Mouse (Mus musculus): ENCODE data around the gene Lgals3bp. TPM values are rescaled to one million over a fixed set of nuclear protein-coding genes. Genes with fewer than 3 reads are reported as not detected.
A peak's percentile ranks its signal among the peaks of the same experiment; 100 is the strongest.

Gene Lgals3bp
- polyA plus RNA-seq, 1 experiment from 2014 or later = 4.4 TPM

- no peak overlapping the region for H3K4me2 ChIP-seq (ENCODE audit: low read length)
- 78% methylated on average over 3 of the region's 3 CpGs for whole genome bisulfite sequencing
- ATAC-seq = no peak
- H3K4me1 ChIP-seq (ENCODE audit: control insufficient read depth, insufficient read depth, low read length) = peaks cover 6% of the 10 kb centered on the region
- no peak overlapping the region for H3K4me3 ChIP-seq (ENCODE audit: low read depth, low read length)
- no peaks in the 10 kb centered on the region for H3K27me3 ChIP-seq (ENCODE audit: control insufficient read depth, insufficient read depth, low read depth, low read length)
- no peak overlapping the region for H3K9ac ChIP-seq (ENCODE audit: low read depth, low read length)
- no peaks in the 10 kb centered on the region for H3K36me3 ChIP-seq (ENCODE audit: control insufficient read depth, insufficient read depth, low read length)
- H3K27ac ChIP-seq (ENCODE audit: low read length) = no peak overlapping the region
- no peaks in the 10 kb centered on the region for H3K9me3 ChIP-seq (replicated peaks; ENCODE audit: control insufficient read depth, low read length, poor library complexity, severe bottlenecking)
Observed at GRCm38 (mm10) chr11:118366108-118366507, 35.8 kb downstream of the Lgals3bp start.

- H3K4me2 ChIP-seq (ENCODE audit: low read length) = no peak overlapping the region
- 77% methylated on average over 7 of the region's 7 CpGs for WGBS
- peaks cover 6% of the 10 kb centered on the region for H3K4me1 ChIP-seq (ENCODE audit: control insufficient read depth, insufficient read depth, low read length)
- no peaks in the 10 kb centered on the region for H3K9me3 ChIP-seq (replicated peaks; ENCODE audit: control insufficient read depth, low read length, poor library complexity, severe bottlenecking)
- H3K9ac ChIP-seq (ENCODE audit: low read depth, low read length) = no peak overlapping the region
- H3K36me3 ChIP-seq (ENCODE audit: control insufficient read depth, insufficient read depth, low read length) = no peaks in the 10 kb centered on the region
- no peak overlapping the region for H3K4me3 ChIP-seq (ENCODE audit: low read depth, low read length)
- no peak for ATAC-seq
- H3K27ac ChIP-seq (ENCODE audit: low read length) = no peak overlapping the region
- H3K27me3 ChIP-seq (ENCODE audit: control insufficient read depth, insufficient read depth, low read depth, low read length) = no peaks in the 10 kb centered on the region
Observed at GRCm38 (mm10) chr11:118365171-118365570, 36.7 kb downstream of the Lgals3bp start.

- Histone ChIP-seq H3K9ac (ENCODE audit: low read depth, low read length) (no peak overlapping the region), H3K4me2 (ENCODE audit: low read length) (no peak overlapping the region), H3K27me3 (ENCODE audit: control insufficient read depth, insufficient read depth, low read depth, low read length) (no peaks in the 10 kb centered on the region), H3K36me3 (ENCODE audit: control insufficient read depth, insufficient read depth, low read length) (no peaks in the 10 kb centered on the region), H3K4me3 (ENCODE audit: low read depth, low read length) (no peak overlapping the region), H3K27ac (ENCODE audit: low read length) (no peak overlapping the region), H3K9me3 (replicated peaks; ENCODE audit: control insufficient read depth, low read length, poor library complexity, severe bottlenecking) (no peaks in the 10 kb centered on the region), H3K4me1 (ENCODE audit: control insufficient read depth, insufficient read depth, low read length) (peaks cover 6% of the 10 kb centered on the region)
- 89% methylated on average over 4 of the region's 4 CpGs for WGBS
- no peak for ATAC-seq
Observed at GRCm38 (mm10) chr11:118364021-118364420, 37.9 kb downstream of the Lgals3bp start.

GRCm38 (mm10) chr11:118362971-118363518, 38.8 kb downstream of the Lgals3bp start:
- Histone ChIP-seq H3K27me3 (ENCODE audit: control insufficient read depth, insufficient read depth, low read depth, low read length) (no peaks in the 10 kb centered on the region), H3K4me1 (ENCODE audit: control insufficient read depth, insufficient read depth, low read length) (peaks cover 6% of the 10 kb centered on the region), H3K36me3 (ENCODE audit: control insufficient read depth, insufficient read depth, low read length) (no peaks in the 10 kb centered on the region), H3K4me2 (ENCODE audit: low read length) (no peak overlapping the region), H3K27ac (ENCODE audit: low read length) (peak overlapping the region; percentile 29; the same call in 1 of the 2 replicates), H3K9ac (ENCODE audit: low read depth, low read length) (peak overlapping the region; percentile 43), H3K9me3 (replicated peaks; ENCODE audit: control insufficient read depth, low read length, poor library complexity, severe bottlenecking) (no peaks in the 10 kb centered on the region), H3K4me3 (ENCODE audit: low read depth, low read length) (no peak overlapping the region)
- 10% methylated on average over 8 of the region's 8 CpGs for WGBS
- peak; percentile 68 for ATAC-seq

- Histone ChIP-seq H3K4me3 (ENCODE audit: low read depth, low read length) (no peak overlapping the region), H3K4me1 (ENCODE audit: control insufficient read depth, insufficient read depth, low read length) (peaks cover 6% of the 10 kb centered on the region), H3K27ac (ENCODE audit: low read length) (no peak overlapping the region), H3K9me3 (replicated peaks; ENCODE audit: control insufficient read depth, low read length, poor library complexity, severe bottlenecking) (no peaks in the 10 kb centered on the region), H3K9ac (ENCODE audit: low read depth, low read length) (no peak overlapping the region; the same call in 1 of the 2 replicates), H3K4me2 (ENCODE audit: low read length) (no peak overlapping the region), H3K36me3 (ENCODE audit: control insufficient read depth, insufficient read depth, low read length) (no peaks in the 10 kb centered on the region), H3K27me3 (ENCODE audit: control insufficient read depth, insufficient read depth, low read depth, low read length) (no peaks in the 10 kb centered on the region)
- 60% methylated on average over 1 of the region's 1 CpGs for WGBS
- ATAC-seq = no peak
Observed at GRCm38 (mm10) chr11:118362501-118362900, 39.4 kb downstream of the Lgals3bp start.

GRCm38 (mm10) chr11:118360907-118361341, 41.0 kb downstream of the Lgals3bp start:
- H3K9ac ChIP-seq (ENCODE audit: low read depth, low read length) = no peak overlapping the region
- WGBS = 82% methylated on average over 10 of the region's 10 CpGs
- H3K4me3 ChIP-seq (ENCODE audit: low read depth, low read length) = no peak overlapping the region
- no peaks in the 10 kb centered on the region for H3K36me3 ChIP-seq (ENCODE audit: control insufficient read depth, insufficient read depth, low read length)
- peaks cover 6% of the 10 kb centered on the region for H3K4me1 ChIP-seq (ENCODE audit: control insufficient read depth, insufficient read depth, low read length)
- H3K27ac ChIP-seq (ENCODE audit: low read length) = no peak overlapping the region
- no peak overlapping the region for H3K4me2 ChIP-seq (ENCODE audit: low read length)
- H3K9me3 ChIP-seq (replicated peaks; ENCODE audit: control insufficient read depth, low read length, poor library complexity, severe bottlenecking) = no peaks in the 10 kb centered on the region
- ATAC-seq = no peak
- no peaks in the 10 kb centered on the region for H3K27me3 ChIP-seq (ENCODE audit: control insufficient read depth, insufficient read depth, low read depth, low read length)

- 86% methylated on average over 7 of the region's 7 CpGs for WGBS
Observed at GRCm38 (mm10) chr11:118360491-118360890, 41.4 kb downstream of the Lgals3bp start.

GRCm38 (mm10) chr11:118355640-118356039, 46.3 kb downstream of the Lgals3bp start, which contains the start of gene Timp2:
Gene Timp2 (minus strand): TSS chr11:118355740.
- Histone ChIP-seq H3K27ac (ENCODE audit: low read length) (peak within 1 kb of the TSS; percentile 90), H3K4me2 (ENCODE audit: low read length) (peak within 1 kb of the TSS; percentile 87), H3K36me3 (ENCODE audit: control insufficient read depth, insufficient read depth, low read length) (no peaks in the 10 kb centered on the region), H3K27me3 (ENCODE audit: control insufficient read depth, insufficient read depth, low read depth, low read length) (no peaks in the 10 kb centered on the region), H3K9ac (ENCODE audit: low read depth, low read length) (peak within 1 kb of the TSS; percentile 94), H3K9me3 (replicated peaks; ENCODE audit: control insufficient read depth, low read length, poor library complexity, severe bottlenecking) (no peaks in the 10 kb centered on the region), H3K4me1 (ENCODE audit: control insufficient read depth, insufficient read depth, low read length) (peaks cover 20% of the 10 kb centered on the region), H3K4me3 (ENCODE audit: low read depth, low read length) (peak within 1 kb of the TSS; percentile 77)
- 29% methylated on average over 6 of the region's 6 CpGs for WGBS
- ATAC-seq = 0 out of 2 replicates have a peak, but pooled peaks have one; percentile 1

More at GRCm38 (mm10) chr11:118360491-118360890, 41.4 kb downstream of the Lgals3bp start:
- H3K4me3 ChIP-seq (ENCODE audit: low read depth, low read length) = no peak overlapping the region
- ATAC-seq = no peak
- H3K36me3 ChIP-seq (ENCODE audit: control insufficient read depth, insufficient read depth, low read length) = no peaks in the 10 kb centered on the region
- no peak overlapping the region for H3K9ac ChIP-seq (ENCODE audit: low read depth, low read length)
- no peaks in the 10 kb centered on the region for H3K27me3 ChIP-seq (ENCODE audit: control insufficient read depth, insufficient read depth, low read depth, low read length)
- H3K27ac ChIP-seq (ENCODE audit: low read length) = no peak overlapping the region
- H3K9me3 ChIP-seq (replicated peaks; ENCODE audit: control insufficient read depth, low read length, poor library complexity, severe bottlenecking) = no peaks in the 10 kb centered on the region
- no peak overlapping the region for H3K4me2 ChIP-seq (ENCODE audit: low read length)
- peaks cover 9% of the 10 kb centered on the region for H3K4me1 ChIP-seq (ENCODE audit: control insufficient read depth, insufficient read depth, low read length)

- H3K9ac ChIP-seq (ENCODE audit: low read depth, low read length) = peak overlapping the region; percentile 94
- H3K4me3 ChIP-seq (ENCODE audit: low read depth, low read length) = peak overlapping the region; percentile 77
- ATAC-seq = peak; percentile 95
- 1% methylated on average over 30 of the region's 43 CpGs for WGBS
- H3K9me3 ChIP-seq (replicated peaks; ENCODE audit: control insufficient read depth, low read length, poor library complexity, severe bottlenecking) = no peaks in the 10 kb centered on the region
- H3K27me3 ChIP-seq (ENCODE audit: control insufficient read depth, insufficient read depth, low read depth, low read length) = no peaks in the 10 kb centered on the region
- H3K27ac ChIP-seq (ENCODE audit: low read length) = peak overlapping the region; percentile 90
- no peaks in the 10 kb centered on the region for H3K36me3 ChIP-seq (ENCODE audit: control insufficient read depth, insufficient read depth, low read length)
- H3K4me2 ChIP-seq (ENCODE audit: low read length) = peak overlapping the region; percentile 87
- H3K4me1 ChIP-seq (ENCODE audit: control insufficient read depth, insufficient read depth, low read length) = peaks cover 20% of the 10 kb centered on the region
Observed at GRCm38 (mm10) chr11:118355205-118355604, 46.7 kb downstream of the Lgals3bp start.
